ENCODE assay signal across 25 mouse cellular contexts in genomic region chr15:6588192-6588591, GRCm38 (mm10).
DNase-seq lines count a peak whose midpoint lies in the region; ATAC-seq and TF ChIP-seq lines count a peak whose summit lies in the region.
"Had no signal": no experiment of that assay in that cellular context is flagged by ENCODE, and none has a peak within 500 bp of the region (broad histone marks: within the 10 kb centered on the region; RNA-seq: fewer than 3 reads in every experiment).

No protein-coding gene starts in this region.

- peak overlapping the region; percentile 47 for H3K27ac ChIP-seq in embryonic facial prominence, embryonic 12.5 days
- no peak overlapping the region for H3K27ac ChIP-seq in hindbrain, postnatal 0 days
- H3K27ac ChIP-seq: hindbrain, embryonic 14.5 days; kidney, embryonic 15.5 days; limb, embryonic 13.5 days; liver, embryonic 13.5 days; midbrain, embryonic 10.5 days had no signal

- H3K9me3 ChIP-seq in embryonic facial prominence, embryonic 12.5 days = no peaks in the 10 kb centered on the region
- H3K9me3 ChIP-seq in hindbrain, postnatal 0 days (ENCODE audit: low read length) = no peaks in the 10 kb centered on the region
- H3K9me3 ChIP-seq: heart, embryonic 12.5 days; kidney, embryonic 15.5 days; limb, embryonic 13.5 days; liver, embryonic 13.5 days; midbrain, embryonic 10.5 days had no signal

- no peaks in the 10 kb centered on the region for H3K36me3 ChIP-seq in embryonic facial prominence, embryonic 12.5 days
- no peaks in the 10 kb centered on the region for H3K36me3 ChIP-seq in hindbrain, postnatal 0 days (ENCODE audit: insufficient read depth, low read length)
- H3K36me3 ChIP-seq: heart, embryonic 12.5 days; kidney, embryonic 15.5 days; limb, embryonic 13.5 days; liver, embryonic 13.5 days; midbrain, embryonic 10.5 days had no signal

- no peak for TF ChIP-seq CTCF in hindbrain, postnatal 0 days (IDR thresholded peaks at IDR 0.05; ENCODE audit: low read depth)

- H3K27me3 ChIP-seq in embryonic facial prominence, embryonic 12.5 days = no peaks in the 10 kb centered on the region
- no peaks in the 10 kb centered on the region for H3K27me3 ChIP-seq in hindbrain, postnatal 0 days (ENCODE audit: insufficient read depth, low read length)
- H3K27me3 ChIP-seq: CH12.LX; heart, embryonic 12.5 days; kidney, embryonic 15.5 days; limb, embryonic 13.5 days; liver, embryonic 13.5 days had no signal

- no peak for ATAC-seq in embryonic facial prominence, embryonic 12.5 days (ENCODE audit: insufficient number of reproducible peaks, insufficient read depth, low FRiP score, low TSS enrichment)
- no peak for ATAC-seq in hindbrain, postnatal 0 days
- ATAC-seq: forebrain, embryonic 16.5 days; intestine, embryonic 16.5 days had no signal

- H3K9ac ChIP-seq in embryonic facial prominence, embryonic 12.5 days = no peak overlapping the region
- no peak overlapping the region for H3K9ac ChIP-seq in hindbrain, postnatal 0 days (replicated peaks; ENCODE audit: low read length)
- H3K9ac ChIP-seq: heart, embryonic 12.5 days; hindbrain, embryonic 14.5 days; kidney, embryonic 15.5 days; limb, embryonic 13.5 days; liver, embryonic 13.5 days; lung, embryonic 14.5 days had no signal

- H3K4me3 ChIP-seq in embryonic facial prominence, embryonic 12.5 days = no peak overlapping the region
- no peak overlapping the region for H3K4me3 ChIP-seq in hindbrain, postnatal 0 days (ENCODE audit: low read length)
- H3K4me3 ChIP-seq: heart, embryonic 12.5 days; kidney, embryonic 15.5 days; limb, embryonic 13.5 days; liver, embryonic 13.5 days; midbrain, embryonic 10.5 days had no signal

- peak; percentile 68 for DNase-seq in 416B (ENCODE audit: low read depth)
- peak; percentile 55 for DNase-seq in CD4-positive helper T cell, adult 2 months (ENCODE audit: low read depth, low spot score)
- DNase-seq in thymus, postnatal 0 days (ENCODE audit: low spot score) = peak; percentile 84
- DNase-seq in hindbrain, postnatal 0 days (ENCODE audit: low spot score) = no peak
- no peak for DNase-seq in left cerebral cortex, adult 18-20 months (ENCODE audit: low spot score in 2 of 2)
- DNase-seq in gastrocnemius, postnatal 36 days = no peak
- DNase-seq: adrenal gland, postnatal 14 days; cerebellum, adult 11-12 months; cerebellum, postnatal 14 days; heart, postnatal 36 days; kidney, postnatal 4 days; liver, embryonic 13.5 days; lung, embryonic 14.5 days; lung, postnatal 4 days; retina, postnatal 1 day; right cerebral cortex, postnatal 4 days had no signal

- no peaks in the 10 kb centered on the region for H3K4me1 ChIP-seq in embryonic facial prominence, embryonic 12.5 days
- H3K4me1 ChIP-seq in hindbrain, postnatal 0 days (ENCODE audit: insufficient read depth, low read length) = no peaks in the 10 kb centered on the region
- H3K4me1 ChIP-seq: kidney, embryonic 15.5 days; limb, embryonic 13.5 days; midbrain, embryonic 10.5 days had no signal

- 41% methylated on average over 7 of the region's 7 CpGs for WGBS in embryonic facial prominence, embryonic 12.5 days
- WGBS in hindbrain, postnatal 0 days = 55% methylated on average over 7 of the region's 7 CpGs

- intact Hi-C loops in gastrocnemius, postnatal 36 days (cut with DNase I) = no loop called here

- H3K4me2 ChIP-seq in embryonic facial prominence, embryonic 12.5 days (replicated peaks) = no peak overlapping the region
- H3K4me2 ChIP-seq in hindbrain, postnatal 0 days (ENCODE audit: low read depth, low read length) = no peak overlapping the region
- H3K4me2 ChIP-seq: heart, embryonic 12.5 days; hindbrain, embryonic 14.5 days; kidney, embryonic 15.5 days; limb, embryonic 13.5 days; liver, embryonic 13.5 days; lung, embryonic 14.5 days had no signal

Comparison
In these comparisons a context has a peak if more than half of its experiments do, and no peak if none do; other contexts are left out.
1. DNase-seq: peak in 416B (single experiment), CD4-positive helper T cell, adult 2 months (single experiment) and thymus, postnatal 0 days (single experiment); none in hindbrain, postnatal 0 days (single experiment), left cerebral cortex, adult 18-20 months (0 of 2) and gastrocnemius, postnatal 36 days (0 of 2).